Mouse (Mus musculus): ENCODE results near the gene Cfd. TPM values are rescaled to one million over a fixed set of nuclear protein-coding genes. Genes with fewer than 3 reads are reported as not detected.

The Cfd gene
- total RNA-seq, 2 experiments from 2014 or later: not detected

GRCm38 (mm10) chr10:79907415-79907814, 16.8 kb downstream of the Cfd start:
- no peak for DNase-seq (ENCODE audit: low spot score in 2 of 2)
- Histone ChIP-seq H3K4me3 (no peak overlapping the region), H3K27ac (no peak overlapping the region)
- TF ChIP-seq CTCF (conservative IDR thresholded peaks at IDR 0.05): no peak

GRCm38 (mm10) chr10:79908167-79909091, 17.8 kb downstream of the Cfd start, which contains the start of gene Med16:
Gene Med16 (minus strand): TSS chr10:79908923.
- Histone ChIP-seq H3K4me3 (peak within 1 kb of the TSS; percentile 99), H3K27ac (peak within 1 kb of the TSS; percentile 100)
- TF ChIP-seq CTCF (conservative IDR thresholded peaks at IDR 0.05): no peak
- peak; percentile 93 to 96 for DNase-seq (ENCODE audit: low spot score in 2 of 2)

- H3K4me3 ChIP-seq: peak overlapping the region; percentile 99
- DNase-seq (ENCODE audit: low spot score in 2 of 2): peak; percentile 57 to 78
- H3K27ac ChIP-seq: peak overlapping the region; percentile 100
- no peak for TF ChIP-seq CTCF (conservative IDR thresholded peaks at IDR 0.05)
Measured at GRCm38 (mm10) chr10:79909092-79909922, 18.7 kb downstream of the Cfd start.

GRCm38 (mm10) chr10:79910556-79910955, 19.9 kb downstream of the Cfd start, which contains the start of gene Gm26602:
Gene Gm26602 (plus strand): TSS chr10:79910856.
- DNase-seq (ENCODE audit: low spot score in 2 of 2): no peak
- Histone ChIP-seq H3K27ac (peak within 1 kb of the TSS; percentile 100), H3K4me3 (no peak within 1 kb of the TSS)
- no peak for TF ChIP-seq CTCF (conservative IDR thresholded peaks at IDR 0.05)

- no peak overlapping the region for H3K27ac ChIP-seq
- no peak overlapping the region for H3K4me3 ChIP-seq
- DNase-seq (ENCODE audit: low spot score in 2 of 2): no peak
- no peak for TF ChIP-seq CTCF (conservative IDR thresholded peaks at IDR 0.05)
Measured at GRCm38 (mm10) chr10:79912412-79912811, 21.8 kb downstream of the Cfd start.

- Histone ChIP-seq H3K27ac (peak overlapping the region; percentile 43; the same call in 1 of the 2 replicates), H3K4me3 (peak overlapping the region; percentile 90)
- no peak for TF ChIP-seq CTCF (conservative IDR thresholded peaks at IDR 0.05)
Measured at GRCm38 (mm10) chr10:79914131-79914947, 23.7 kb downstream of the Cfd start.

GRCm38 (mm10) chr10:79914948-79915596, 24.4 kb downstream of the Cfd start:
- DNase-seq (ENCODE audit: low spot score in 2 of 2): no peak
- peak overlapping the region; percentile 97 for H3K27ac ChIP-seq
- H3K4me3 ChIP-seq: peak overlapping the region; percentile 90
- TF ChIP-seq CTCF (conservative IDR thresholded peaks at IDR 0.05): no peak

More at GRCm38 (mm10) chr10:79914131-79914947, 23.7 kb downstream of the Cfd start:
- DNase-seq (ENCODE audit: low spot score in 2 of 2): no peak

GRCm38 (mm10) chr10:79916081-79916480, 25.4 kb downstream of the Cfd start:
- Histone ChIP-seq H3K27ac (peak overlapping the region; percentile 97), H3K4me3 (peak overlapping the region; percentile 90)
- no peak for DNase-seq (ENCODE audit: low spot score in 2 of 2)
- no peak for TF ChIP-seq CTCF (conservative IDR thresholded peaks at IDR 0.05)

GRCm38 (mm10) chr10:79916808-79917531, 26.3 kb downstream of the Cfd start, which contains the start of gene Kiss1r:
Gene Kiss1r (plus strand): TSS chr10:79916971.
- H3K27ac ChIP-seq: peak within 1 kb of the TSS; percentile 97
- DNase-seq (ENCODE audit: low spot score in 2 of 2): peak; percentile 85 to 87
- H3K4me3 ChIP-seq: peak within 1 kb of the TSS; percentile 90
- no peak for TF ChIP-seq CTCF (conservative IDR thresholded peaks at IDR 0.05)

- no peak for TF ChIP-seq CTCF (conservative IDR thresholded peaks at IDR 0.05)
- peak overlapping the region; percentile 97 for H3K27ac ChIP-seq
- no peak for DNase-seq (ENCODE audit: low spot score in 2 of 2)
- peak overlapping the region; percentile 90 for H3K4me3 ChIP-seq
Measured at GRCm38 (mm10) chr10:79917532-79918100, 27.0 kb downstream of the Cfd start.
